ENCODE assay signal across 8 mouse cellular contexts in genomic region chr11:115903384-115904230, GRCm38 (mm10). TPM values are rescaled to one million over a fixed set of nuclear protein-coding genes. Genes with fewer than 3 reads are reported as not detected.
DNase-seq lines count a peak whose midpoint lies in the region; ATAC-seq and TF ChIP-seq lines count a peak whose summit lies in the region.

No protein-coding gene starts in this region.

- H3K27me3 ChIP-seq in erythroblast, embryonic 14.5 days (ENCODE audit: control insufficient read depth), result no peaks in the 10 kb centered on the region
- no peaks in the 10 kb centered on the region for H3K27me3 ChIP-seq in myocyte (ENCODE audit: control insufficient read depth, insufficient read depth, insufficient read length)

- H3K9me3 ChIP-seq in erythroblast, embryonic 14.5 days (ENCODE audit: control insufficient read depth, low read length), result 0 out of 2 replicates have a peak, but pooled peaks cover 2% of the 10 kb centered on the region

- DNase-seq in kidney, adult 9 months, result peak; percentile 39
- DNase-seq in kidney, adult 18-20 months, result no peak
- DNase-seq in kidney, postnatal 14 days, result peak; percentile 38
- no peak for DNase-seq in thymus, adult 18-20 months
- no peak for DNase-seq in cerebellum, adult 8-10 months

- peak overlapping the region; percentile 75 for H3K4me3 ChIP-seq in erythroblast, embryonic 14.5 days (replicated peaks)
- no peak overlapping the region for H3K4me3 ChIP-seq in myocyte

- peaks cover 82% of the 10 kb centered on the region for H3K36me3 ChIP-seq in erythroblast, embryonic 14.5 days (ENCODE audit: control insufficient read depth)
- H3K36me3 ChIP-seq in myocyte (ENCODE audit: control insufficient read depth, insufficient read depth), result no peaks in the 10 kb centered on the region

- TF ChIP-seq POLR2A in myocyte (IDR thresholded peaks at IDR 0.05; ENCODE audit: insufficient read length, low read depth), result no peak

- no peaks in the 10 kb centered on the region for H3K79me2 ChIP-seq in myocyte (ENCODE audit: control insufficient read depth, insufficient read depth)

- no peak for ATAC-seq in activated CD4-positive, CD25-positive, alpha-beta regulatory T cell, adult 4 months

- no peak overlapping the region for H3ac ChIP-seq in myocyte (ENCODE audit: control insufficient read depth, insufficient read length)

- H3K4me1 ChIP-seq in erythroblast, embryonic 14.5 days (ENCODE audit: control insufficient read depth), result peaks cover 94% of the 10 kb centered on the region

- H3K4me2 ChIP-seq in myocyte (ENCODE audit: low read depth), result peak overlapping the region; percentile 76

TF ChIP-seq in myocyte, 11 proteins besides CTCF, POLR2A, EP300 and RAD21:
- TF ChIP-seq MYOD1 (IDR thresholded peaks at IDR 0.05; ENCODE audit: control insufficient read depth in 1 of 3, insufficient read length in 2 of 3, low read depth in 2 of 3) (peak in 1 of 3 experiments; percentile 36), REST (IDR thresholded peaks at IDR 0.05; ENCODE audit: insufficient read depth, insufficient read length) (no peak), CEBPB (IDR thresholded peaks at IDR 0.05; ENCODE audit: insufficient read depth, poor library complexity, severe bottlenecking) (no peak), MYOG (IDR thresholded peaks at IDR 0.05; ENCODE audit: control insufficient read depth in 1 of 3, insufficient read depth in 1 of 3, insufficient read length in 2 of 3, low read depth in 2 of 3) (peak in 1 of 3 experiments; percentile 14), POLR2AphosphoS2 (IDR thresholded peaks at IDR 0.05; ENCODE audit: insufficient read length, low read depth) (peak; percentile 65)

RNA-seq across cellular contexts. Expression of gene Smim5, which starts 3.8 kb away (rescaled TPM):
- 2.1 and 3.2 TPM in 2 replicates for polyA plus RNA-seq in erythroblast, embryonic 14.5 days (2012)
- 49.4 TPM for polyA plus RNA-seq in myocyte (2012; fragmentation: generic; extraction: Trizol)
- 1 to 10 TPM in 1 of 2 experiments, under 1 TPM in 1; 0.89 to 1.2 TPM for polyA plus RNA-seq in activated CD4-positive, CD25-positive, alpha-beta regulatory T cell, adult 4 months (2017; shearing (Covaris generic))

RNA-seq across cellular contexts. Expression of gene Smim6, which starts 8.2 kb away (rescaled TPM):
- polyA plus RNA-seq in erythroblast, embryonic 14.5 days (2012), result 0.09 and 0.28 TPM in 2 replicates
- polyA plus RNA-seq in myocyte (2012; fragmentation: generic; extraction: Trizol), result 7.8 TPM
- polyA plus RNA-seq in activated CD4-positive, CD25-positive, alpha-beta regulatory T cell, adult 4 months (2017; shearing (Covaris generic)), result 1 to 10 TPM; 2.5 to 3.6 TPM

RNA-seq across cellular contexts. Expression of gene Sap30bp, which starts 29.5 kb away (rescaled TPM):
- 3.0 and 3.7 TPM in 2 replicates for polyA plus RNA-seq in erythroblast, embryonic 14.5 days (2012)
- polyA plus RNA-seq in myocyte (2012; fragmentation: generic; extraction: Trizol), result 84.9 TPM
- polyA plus RNA-seq in activated CD4-positive, CD25-positive, alpha-beta regulatory T cell, adult 4 months (2017; shearing (Covaris generic)), result 10 to 100 TPM; 36.0 to 53.3 TPM

RNA-seq across cellular contexts. Expression of gene Recql5, which starts 29.7 kb away (rescaled TPM):
- 1.4 and 2.3 TPM in 2 replicates for polyA plus RNA-seq in erythroblast, embryonic 14.5 days (2012)
- polyA plus RNA-seq in myocyte (2012; fragmentation: generic; extraction: Trizol), result 13.1 TPM
- 10 to 100 TPM; 12.1 to 22.5 TPM for polyA plus RNA-seq in activated CD4-positive, CD25-positive, alpha-beta regulatory T cell, adult 4 months (2017; shearing (Covaris generic))

RNA-seq across cellular contexts. Expression of gene Myo15b, which starts 45.4 kb away (rescaled TPM):
- not detected in 2 replicates for polyA plus RNA-seq in erythroblast, embryonic 14.5 days (2012)
- polyA plus RNA-seq in myocyte (2012; fragmentation: generic; extraction: Trizol), result 0.23 TPM
- not detected for polyA plus RNA-seq in activated CD4-positive, CD25-positive, alpha-beta regulatory T cell, adult 4 months (2017; shearing (Covaris generic))

Comparison
In these comparisons a context has a peak if more than half of its experiments do, and no peak if none do; other contexts are left out.
1. DNase-seq: peak in kidney, adult 9 months (single experiment) and kidney, postnatal 14 days (single experiment); none in kidney, adult 18-20 months (single experiment), thymus, adult 18-20 months (0 of 2) and cerebellum, adult 8-10 months (single experiment).
2. RNA of gene Smim5, which starts 3.8 kb away (polyA plus RNA-seq): 49.4 TPM in myocyte (single experiment); 2.1 to 3.2 TPM in erythroblast, embryonic 14.5 days and 0.89 to 1.2 TPM in activated CD4-positive, CD25-positive, alpha-beta regulatory T cell, adult 4 months; every median in the first group is over 10 times any median in the second.